Mouse (Mus musculus) stomach, postnatal 0 days (tissue): ENCODE measurements around the gene Tmco3. TPM values are rescaled to one million over a fixed set of nuclear protein-coding genes. Genes with fewer than 3 reads are reported as not detected.

Source experiments
- ATAC-seq: fragments of 200-750 bp; cut with Nextera tagmentation; 2 replicates; pipeline ENCODE4 v1.8.0; 2017; ENCODE audit not compliant: low FRiP score, low TSS enrichment
- DNase-seq: peaks from one replicate; pipeline ENCODE4 v3.0.0-alpha.2; 2016; ENCODE audit warnings: low spot score
- H3K27ac ChIP-seq: fragments of 300-500 bp; sonication (generic); replicated peaks from 2 replicates; pipeline ENCODE4 v1.5.1; 2014; ENCODE audit warnings: mild to moderate bottlenecking, control low read depth
- H3K27me3 ChIP-seq: fragments of 300-500 bp; sonication (generic); 2 replicates; pipeline ENCODE4 v1.6.1; 2014; ENCODE audit warnings: low read length; ENCODE audit not compliant: control insufficient read depth, insufficient read depth
- H3K36me3 ChIP-seq: fragments of 300-500 bp; sonication (generic); 2 replicates; pipeline ENCODE4 v1.6.1; 2014; ENCODE audit warnings: low read length, mixed read lengths; ENCODE audit not compliant: control insufficient read depth, insufficient read depth
- H3K4me1 ChIP-seq: fragments of 300-500 bp; sonication (generic); replicated peaks from 2 replicates; pipeline ENCODE4 v1.6.1; 2014; ENCODE audit warnings: antibody characterized with exemption; ENCODE audit not compliant: control insufficient read depth, insufficient read depth
- H3K4me2 ChIP-seq: fragments of 300-500 bp; sonication (generic); replicated peaks from 2 replicates; pipeline ENCODE4 v1.6.1; 2014; ENCODE audit warnings: low read depth, mild to moderate bottlenecking, control low read depth, moderate library complexity
- H3K4me3 ChIP-seq: fragments of 300-500 bp; sonication (generic); 2 replicates; pipeline ENCODE4 v1.5.1; 2014; ENCODE audit warnings: low read depth, low read length, control low read depth
- H3K9ac ChIP-seq: fragments of 300-500 bp; sonication (generic); 2 replicates; pipeline ENCODE4 v1.6.1; 2014; ENCODE audit warnings: mild to moderate bottlenecking, low read length, control low read depth, mixed read lengths
- H3K9me3 ChIP-seq: fragments of 300-500 bp; sonication (generic); 2 replicates; pipeline ENCODE4 v1.6.1; 2016; ENCODE audit warnings: low read length; ENCODE audit not compliant: control insufficient read depth
- CTCF ChIP-seq: IDR thresholded peaks from 2 replicates; pipeline ENCODE4 v1.5.1; 2016; ENCODE audit warnings: antibody characterized with exemption, low read depth, mild to moderate bottlenecking, moderate library complexity
- EP300 ChIP-seq: optimal IDR thresholded peaks from 2 replicates; pipeline ENCODE3; 2016; ENCODE audit warnings: antibody characterized with exemption
- WGBS: fragments of 180-500 bp; shearing (Covaris S2); extraction: QIAGEN DNeasy Blood & Tissue Kit; methylation state at CpG from one replicate; pipeline ENCODE4 v1.1.7; 2014; 5-methylcytosine and 5-hydroxymethylcytosine counted together
- polyA plus RNA-seq: library from polyadenylated mRNA; unstranded; fragments of >200 nt; fragmentation: Nextera tagmentation; extraction: Ambion mirVana; gene quantifications from 2 replicates; pipeline ENCODE4 v1.2.1, GENCODE M21; 2015

The Tmco3 gene
- polyA plus RNA-seq, 1 experiment from 2014 or later, result 14.7 TPM

DNA sequence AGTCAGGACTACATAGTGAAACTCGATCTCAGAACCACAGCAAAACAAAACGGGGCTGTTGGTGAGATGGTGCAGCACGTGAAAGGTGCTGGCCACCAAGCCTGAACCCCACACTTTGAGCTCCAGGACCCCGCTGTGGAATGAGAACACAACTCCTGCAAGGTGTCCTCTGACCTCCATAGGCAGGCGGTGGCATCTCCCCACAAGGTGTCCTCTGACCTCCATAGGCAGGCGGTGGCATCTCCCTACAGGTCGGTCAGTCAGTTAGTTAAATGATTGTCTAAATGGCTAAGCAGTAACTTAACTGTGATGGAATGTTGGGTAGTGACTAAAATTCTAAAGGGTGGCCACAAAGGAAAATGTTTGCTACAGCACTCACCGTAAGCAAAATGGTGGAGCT, 11.6 kb downstream of the Tmco3 start:
- H3K27ac ChIP-seq, result no peak overlapping the region
- TF ChIP-seq EP300, result no peak
- no peak for TF ChIP-seq CTCF
- DNase-seq (no peak), ATAC-seq (no peak)
- WGBS, result 95% methylated on average over 8 of the region's 8 CpGs
- H3K9ac ChIP-seq, result no peak overlapping the region
- no peak overlapping the region for H3K4me3 ChIP-seq
- H3K27me3 ChIP-seq, result no peaks in the 10 kb centered on the region
- no peaks in the 10 kb centered on the region for H3K4me1 ChIP-seq
- H3K36me3 ChIP-seq, result peaks cover 36% of the 10 kb centered on the region
- H3K9me3 ChIP-seq, result no peaks in the 10 kb centered on the region
- no peak overlapping the region for H3K4me2 ChIP-seq

DNA sequence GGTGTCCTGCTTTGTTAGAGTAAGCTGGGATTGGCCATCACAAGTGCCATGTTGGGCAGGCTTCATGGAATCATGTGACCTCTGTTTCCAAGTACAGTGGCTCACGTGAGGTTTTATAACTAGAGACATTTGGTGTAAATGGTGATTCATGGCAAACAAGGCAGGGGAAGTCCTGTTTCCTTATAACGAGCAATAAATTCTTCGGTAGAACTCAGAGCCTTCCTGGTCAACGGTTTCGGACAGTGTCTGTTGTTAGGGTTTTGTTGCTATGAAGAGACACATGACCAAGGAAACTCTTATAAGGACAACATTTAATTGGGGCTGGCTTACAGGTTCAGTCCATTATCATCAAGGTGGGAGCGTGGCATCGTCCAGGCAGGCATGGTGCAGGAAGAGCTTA, 13.0 kb downstream of the Tmco3 start:
- no peak overlapping the region for H3K27ac ChIP-seq
- no peak overlapping the region for H3K4me3 ChIP-seq
- TF ChIP-seq CTCF (no peak), EP300 (no peak)
- H3K27me3 ChIP-seq, result no peaks in the 10 kb centered on the region
- WGBS, result 95% methylated on average over 7 of the region's 7 CpGs
- DNase-seq (no peak), ATAC-seq (no peak)
- no peaks in the 10 kb centered on the region for H3K4me1 ChIP-seq
- peaks cover 27% of the 10 kb centered on the region for H3K36me3 ChIP-seq
- no peak overlapping the region for H3K4me2 ChIP-seq
- H3K9me3 ChIP-seq, result no peaks in the 10 kb centered on the region
- H3K9ac ChIP-seq, result no peak overlapping the region

DNA sequence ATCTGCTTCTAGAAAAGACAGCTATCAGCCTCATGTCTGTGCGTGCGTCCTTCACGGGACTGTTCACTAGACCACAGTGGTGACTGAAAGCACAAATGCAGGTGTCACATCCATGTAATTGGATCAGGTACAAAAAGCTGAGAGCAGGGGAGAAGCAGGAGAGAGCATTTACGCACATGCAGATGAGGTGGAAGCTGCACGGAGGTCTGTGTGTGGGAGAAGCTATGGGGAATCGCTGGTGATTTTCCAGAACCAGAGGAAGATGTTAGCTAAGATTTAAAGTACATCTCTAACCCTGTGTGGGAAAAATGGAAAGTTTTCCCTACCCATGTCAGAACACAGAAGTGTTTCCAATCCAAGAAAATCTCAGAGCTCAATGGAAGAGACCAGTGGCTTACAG, 17.5 kb downstream of the Tmco3 start:
- 94% methylated on average over 6 of the region's 6 CpGs for WGBS

DNA sequence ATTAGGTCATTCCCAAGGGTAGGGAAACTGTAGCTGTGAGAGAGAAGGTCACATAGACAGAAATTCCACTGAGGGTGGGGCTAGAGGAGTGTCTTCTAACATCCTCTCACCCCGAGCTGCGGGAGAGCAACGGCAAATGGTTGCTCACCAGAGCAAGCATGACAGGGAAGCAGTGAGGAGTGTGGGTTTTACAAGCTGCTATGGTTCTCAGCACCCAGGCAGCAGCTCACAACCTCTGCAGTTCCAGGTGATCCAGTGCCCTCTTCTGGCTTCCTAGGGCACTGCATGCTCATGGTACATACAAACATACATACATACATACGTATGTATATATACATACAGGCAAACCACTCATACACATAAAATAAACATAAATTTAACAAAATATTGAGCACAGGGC, 17.9 kb downstream of the Tmco3 start:
- Histone ChIP-seq H3K27ac (no peak overlapping the region), H3K27me3 (no peaks in the 10 kb centered on the region), H3K4me3 (no peak overlapping the region), H3K9ac (no peak overlapping the region), H3K9me3 (no peaks in the 10 kb centered on the region), H3K4me2 (no peak overlapping the region), H3K4me1 (no peaks in the 10 kb centered on the region), H3K36me3 (peaks cover 7% of the 10 kb centered on the region)
- ATAC-seq (no peak), DNase-seq (no peak)
- TF ChIP-seq CTCF (0 out of 2 replicates have a peak, but pooled peaks have one; percentile 3), EP300 (no peak)
- WGBS, result 97% methylated on average over 4 of the region's 4 CpGs

More for the DNA sequence above, 17.5 kb downstream of the Tmco3 start:
- no peak overlapping the region for H3K27ac ChIP-seq
- no peak overlapping the region for H3K9ac ChIP-seq
- ATAC-seq (no peak), DNase-seq (no peak)
- H3K27me3 ChIP-seq, result no peaks in the 10 kb centered on the region
- H3K9me3 ChIP-seq, result no peaks in the 10 kb centered on the region
- peaks cover 7% of the 10 kb centered on the region for H3K36me3 ChIP-seq
- no peaks in the 10 kb centered on the region for H3K4me1 ChIP-seq
- no peak overlapping the region for H3K4me2 ChIP-seq
- H3K4me3 ChIP-seq, result no peak overlapping the region
- TF ChIP-seq CTCF (no peak), EP300 (no peak)

DNA sequence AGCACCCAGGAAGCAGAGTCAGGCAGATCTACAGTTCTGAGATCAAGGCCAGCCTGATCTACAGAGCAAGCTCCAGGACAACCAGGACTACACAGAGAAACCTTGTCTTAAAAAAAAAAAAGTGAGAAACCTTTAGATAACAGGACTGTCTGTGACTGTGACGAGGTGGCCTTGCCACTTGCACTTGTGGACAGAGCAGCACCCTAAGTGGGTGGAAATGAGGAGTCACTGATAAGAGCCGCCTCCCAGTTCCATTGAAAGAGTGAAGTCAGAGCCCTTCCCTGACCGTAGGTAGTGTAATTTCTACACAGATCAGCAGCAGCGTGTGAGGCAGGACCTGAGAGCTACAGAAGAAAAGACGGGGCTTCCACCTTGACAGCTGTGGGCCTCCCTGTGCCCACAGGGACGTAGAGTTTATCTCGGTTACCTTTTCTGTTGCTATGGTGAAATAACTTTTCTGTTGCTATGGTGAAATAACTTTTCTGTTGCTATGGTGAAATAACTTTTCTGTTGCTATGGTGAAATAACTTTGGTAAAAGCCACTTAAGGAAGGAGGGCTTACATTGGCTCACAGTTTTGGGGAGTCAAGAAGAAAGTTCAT, 18.4 kb downstream of the Tmco3 start:
- TF ChIP-seq EP300 (no peak), CTCF (no peak)
- H3K36me3 ChIP-seq, result peaks cover 4% of the 10 kb centered on the region; the same call in 1 of the 2 replicates
- H3K27ac ChIP-seq, result no peak overlapping the region
- ATAC-seq (peak; percentile 80), DNase-seq (no peak)
- H3K4me1 ChIP-seq, result no peaks in the 10 kb centered on the region
- H3K27me3 ChIP-seq, result no peaks in the 10 kb centered on the region
- H3K9me3 ChIP-seq, result no peaks in the 10 kb centered on the region
- WGBS, result 61% methylated on average over 7 of the region's 7 CpGs
- H3K9ac ChIP-seq, result no peak overlapping the region
- no peak overlapping the region for H3K4me3 ChIP-seq
- no peak overlapping the region for H3K4me2 ChIP-seq

DNA sequence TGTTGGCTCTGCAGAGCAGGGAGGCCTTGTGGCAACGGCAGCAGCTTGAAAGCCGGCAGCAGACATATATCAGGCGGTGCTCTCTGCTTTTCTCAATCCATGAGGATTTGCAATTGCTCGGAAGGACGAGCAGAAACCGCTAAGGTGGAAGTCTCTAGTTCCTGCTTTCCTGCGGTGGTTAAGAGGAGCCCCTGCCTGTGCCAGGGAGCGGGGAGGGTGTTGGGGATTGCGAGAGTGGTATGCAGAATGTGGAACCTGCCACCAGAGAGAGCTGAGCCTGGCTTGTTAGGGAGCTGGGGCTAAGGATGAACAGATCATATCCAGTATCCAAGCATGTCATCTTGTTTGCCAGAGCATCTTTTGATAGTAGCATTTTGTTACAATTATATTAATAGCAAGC, 18.9 kb downstream of the Tmco3 start:
- WGBS, result 86% methylated on average over 9 of the region's 9 CpGs
- H3K4me1 ChIP-seq, result no peaks in the 10 kb centered on the region
- H3K27me3 ChIP-seq, result no peaks in the 10 kb centered on the region
- no peak for ATAC-seq
- TF ChIP-seq CTCF (no peak), EP300 (no peak)
- H3K9me3 ChIP-seq, result no peaks in the 10 kb centered on the region
- H3K27ac ChIP-seq, result no peak overlapping the region
- no peak overlapping the region for H3K4me2 ChIP-seq
- DNase-seq, result no peak
- peaks cover 4% of the 10 kb centered on the region; the same call in 1 of the 2 replicates for H3K36me3 ChIP-seq
- no peak overlapping the region for H3K4me3 ChIP-seq
- no peak overlapping the region for H3K9ac ChIP-seq
